Mouse (Mus musculus): ENCODE measurements around the gene Dcun1d1.

DNA sequence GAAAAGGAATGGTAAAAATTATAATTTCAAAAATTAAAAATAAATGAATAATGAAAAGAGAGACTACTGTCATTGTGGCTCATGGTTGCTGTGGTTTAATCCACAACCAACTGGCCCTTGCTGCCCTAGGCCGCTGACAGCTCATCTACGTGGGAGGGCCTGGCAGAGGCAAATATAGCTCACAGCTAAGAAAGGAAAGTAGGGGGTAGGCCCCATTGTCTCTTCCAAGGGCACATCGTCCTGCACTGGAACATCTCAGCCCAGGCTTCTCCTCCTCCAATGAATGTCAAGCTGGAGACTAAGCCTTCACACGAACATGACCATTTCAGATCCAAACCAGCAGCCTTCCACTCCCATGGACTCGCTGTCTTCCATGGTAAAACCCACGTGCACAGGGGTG, 49.0 kb upstream of the Dcun1d1 start:
- no peak for TF ChIP-seq CTCF (IDR thresholded peaks at IDR 0.05; ENCODE audit: extremely low read depth, insufficient read depth, low read length)
- no peak for TF ChIP-seq POLR2A (IDR thresholded peaks at IDR 0.05; ENCODE audit: extremely low read depth, insufficient read depth, low read length)
